Mouse (Mus musculus): ENCODE measurements at regions not wholly inside any gene's neighbourhood (a gene's known extent, or its start where the extent isn't known, plus 50 kb on each side); places are given as distances from the start of the nearest gene placed in this dataset.

GRCm38 (mm10) chr2:135538022-135538421 lies 120.8 kb upstream of the Plcb4 start:
- TF ChIP-seq CTCF (IDR thresholded peaks at IDR 0.05; ENCODE audit: control insufficient read depth, insufficient read depth, insufficient replicate concordance, low read depth, low read length), result no peak
- TF ChIP-seq POLR2A (IDR thresholded peaks at IDR 0.05; ENCODE audit: control insufficient read depth, low read depth, low read length), result no peak
